Mouse (Mus musculus) neural tube, embryonic 14.5 days (tissue): ENCODE data around the gene 4930524B15Rik. TPM values are rescaled to one million over a fixed set of nuclear protein-coding genes. Genes with fewer than 3 reads are reported as not detected.
"Not testable (repeated sequence)": the region's sequence is repeated elsewhere in the genome, so short reads cannot be mapped to it uniquely, and the experiment has no call there.

Source experiments
- ATAC-seq: fragments of 200-750 bp; cut with Nextera tagmentation; 2 replicates; pipeline ENCODE4 v1.8.0; 2017; ENCODE audit warnings: low read depth, mild to moderate bottlenecking, moderate TSS enrichment, moderate library complexity
- H3K27ac ChIP-seq: fragments of 300-500 bp; sonication (generic); 2 replicates; pipeline ENCODE4 v1.5.1; 2014; ENCODE audit warnings: low read depth, mild to moderate bottlenecking, control low read depth, low read length, moderate library complexity, mixed read lengths
- H3K27me3 ChIP-seq: fragments of 300-500 bp; sonication (generic); 2 replicates; pipeline ENCODE4 v1.6.1; 2014; ENCODE audit warnings: low read length; ENCODE audit not compliant: control insufficient read depth, insufficient read depth
- H3K36me3 ChIP-seq: fragments of 300-500 bp; sonication (generic); 2 replicates; pipeline ENCODE4 v1.6.1; 2014; ENCODE audit warnings: low read length, mixed read lengths; ENCODE audit not compliant: control insufficient read depth, insufficient read depth
- H3K4me1 ChIP-seq: fragments of 300-500 bp; sonication (generic); 2 replicates; pipeline ENCODE4 v1.6.1; 2014; ENCODE audit warnings: low read length; ENCODE audit not compliant: control insufficient read depth, insufficient read depth
- H3K4me2 ChIP-seq: fragments of 300-500 bp; sonication (generic); 2 replicates; pipeline ENCODE4 v1.6.1; 2014; ENCODE audit warnings: mild to moderate bottlenecking, low read depth, low read length, control low read depth
- H3K4me3 ChIP-seq: fragments of 300-500 bp; sonication (generic); 2 replicates; pipeline ENCODE4 v1.5.1; 2014; ENCODE audit warnings: low read depth, low read length, control low read depth, mixed read lengths
- H3K9ac ChIP-seq: fragments of 300-500 bp; sonication (generic); replicated peaks from 2 replicates; pipeline ENCODE4 v1.6.1; 2014; ENCODE audit warnings: low read depth, mild to moderate bottlenecking, control low read depth, low read length, mixed read lengths
- H3K9me3 ChIP-seq: fragments of 300-500 bp; sonication (generic); 2 replicates; pipeline ENCODE4 v1.6.1; 2016; ENCODE audit warnings: low read length; ENCODE audit not compliant: control insufficient read depth
- WGBS: fragments of 180-500 bp; shearing (Covaris S2); extraction: QIAGEN DNeasy Blood & Tissue Kit; methylation state at CpG from one replicate; pipeline ENCODE4 v1.1.7; 2014; 5-methylcytosine and 5-hydroxymethylcytosine counted together
- polyA plus RNA-seq: library from polyadenylated mRNA; unstranded; fragments of >200 nt; fragmentation: Nextera tagmentation; extraction: Ambion mirVana; gene quantifications from 2 replicates; pipeline ENCODE4 v1.2.1, GENCODE M21; 2014

4930524B15Rik gene
- polyA plus RNA-seq, 1 experiment from 2014 or later = 0.16 TPM

- no peak overlapping the region for H3K27ac ChIP-seq
- no peaks in the 10 kb centered on the region for H3K27me3 ChIP-seq
- H3K9me3 ChIP-seq = no peaks in the 10 kb centered on the region
- 19% methylated on average over 15 of the region's 15 CpGs for WGBS
- peak overlapping the region; percentile 51 for H3K4me2 ChIP-seq
- no peaks in the 10 kb centered on the region for H3K36me3 ChIP-seq
- peaks cover 3% of the 10 kb centered on the region; the same call in 1 of the 2 replicates for H3K4me1 ChIP-seq
- peak overlapping the region; percentile 36 for H3K4me3 ChIP-seq
- H3K9ac ChIP-seq = peak overlapping the region; percentile 41; the same call in 1 of the 2 replicates
- peak; percentile 71 for ATAC-seq
Observed at GRCm38 (mm10) chr11:31948462-31949330, 16.7 kb upstream of the 4930524B15Rik start.

- H3K4me3 ChIP-seq = peak overlapping the region; percentile 36
- WGBS = 3% methylated on average over 17 of the region's 17 CpGs
- H3K9ac ChIP-seq = peak overlapping the region; percentile 41; the same call in 1 of the 2 replicates
- no peaks in the 10 kb centered on the region for H3K9me3 ChIP-seq
- peaks cover 3% of the 10 kb centered on the region; the same call in 1 of the 2 replicates for H3K4me1 ChIP-seq
- no peaks in the 10 kb centered on the region for H3K27me3 ChIP-seq
- H3K36me3 ChIP-seq = no peaks in the 10 kb centered on the region
- peak; percentile 89 for ATAC-seq
- H3K27ac ChIP-seq = no peak overlapping the region
- H3K4me2 ChIP-seq = peak overlapping the region; percentile 51
Observed at GRCm38 (mm10) chr11:31949331-31949785, 16.0 kb upstream of the 4930524B15Rik start.

- Histone ChIP-seq H3K4me1 (no peaks in the 10 kb centered on the region), H3K9ac (no peak overlapping the region), H3K4me2 (no peak overlapping the region), H3K9me3 (no peaks in the 10 kb centered on the region), H3K4me3 (no peak overlapping the region), H3K36me3 (no peaks in the 10 kb centered on the region), H3K27ac (no peak overlapping the region), H3K27me3 (no peaks in the 10 kb centered on the region)
- ATAC-seq = no peak
Observed at GRCm38 (mm10) chr11:31960071-31960470, 5.3 kb upstream of the 4930524B15Rik start.

- Histone ChIP-seq H3K4me1 (0 out of 2 replicates have a peak, but pooled peaks cover 3% of the 10 kb centered on the region), H3K9ac (no peak overlapping the region), H3K27me3 (no peaks in the 10 kb centered on the region), H3K4me2 (no peak overlapping the region), H3K36me3 (no peaks in the 10 kb centered on the region), H3K4me3 (no peak overlapping the region), H3K9me3 (no peaks in the 10 kb centered on the region), H3K27ac (no peak overlapping the region)
- no peak for ATAC-seq
- 95% methylated on average over 1 of the region's 1 CpGs for WGBS
Observed at GRCm38 (mm10) chr11:31963993-31964392, 1.4 kb upstream of the 4930524B15Rik start.

DNA sequence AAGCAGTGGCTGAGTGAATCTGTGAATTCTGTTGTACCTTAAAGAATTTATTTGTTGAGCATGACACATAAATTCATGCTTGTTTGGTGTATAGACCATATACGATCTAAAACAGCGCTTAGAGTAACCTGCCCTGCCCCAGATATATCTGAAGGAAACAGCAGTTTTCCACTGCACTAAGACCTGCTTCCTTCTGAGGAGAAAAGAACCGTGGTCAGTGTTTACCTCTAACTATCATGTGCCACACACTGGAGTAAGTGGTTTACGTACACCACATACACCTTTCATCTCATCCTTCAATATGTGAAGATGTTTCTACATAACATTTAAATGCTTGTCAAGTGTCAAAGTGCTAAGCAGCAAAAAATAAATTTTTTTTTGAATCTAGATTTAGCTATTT is 8.7 kb downstream of the 4930524B15Rik start:
- H3K9ac ChIP-seq = no peak overlapping the region
- no peak overlapping the region for H3K4me2 ChIP-seq
- H3K27me3 ChIP-seq = no peaks in the 10 kb centered on the region
- H3K36me3 ChIP-seq = no peaks in the 10 kb centered on the region
- ATAC-seq = no peak
- H3K27ac ChIP-seq = no peak overlapping the region
- H3K4me3 ChIP-seq = no peak overlapping the region
- 86% methylated on average over 4 of the region's 4 CpGs for WGBS
- no peaks in the 10 kb centered on the region for H3K9me3 ChIP-seq
- H3K4me1 ChIP-seq = no peaks in the 10 kb centered on the region

DNA sequence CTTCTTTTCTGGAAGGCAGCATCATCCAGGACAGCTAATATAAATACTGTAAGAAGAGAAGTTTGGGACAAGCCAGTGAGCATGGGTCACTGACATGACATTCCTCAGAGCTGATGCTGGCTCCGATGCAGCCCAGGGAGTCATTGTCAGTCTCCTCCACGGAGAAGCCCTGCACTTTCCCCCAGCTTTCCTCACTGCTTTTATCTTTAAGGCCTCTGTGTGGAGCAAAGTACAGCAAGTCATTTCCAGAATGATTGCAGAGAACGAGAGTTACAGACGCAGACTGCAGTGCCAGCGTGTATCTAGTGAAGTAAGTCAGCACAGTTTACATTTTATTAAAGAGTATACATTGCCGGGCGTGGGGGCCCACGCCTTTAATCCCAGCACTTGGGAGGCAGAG is 9.4 kb downstream of the 4930524B15Rik start:
- no peaks in the 10 kb centered on the region for H3K9me3 ChIP-seq
- H3K4me3 ChIP-seq = no peak overlapping the region
- H3K36me3 ChIP-seq = no peaks in the 10 kb centered on the region
- no peaks in the 10 kb centered on the region for H3K4me1 ChIP-seq
- H3K27me3 ChIP-seq = no peaks in the 10 kb centered on the region
- no peak overlapping the region for H3K4me2 ChIP-seq
- ATAC-seq = no peak
- 63% methylated on average over 8 of the region's 8 CpGs for WGBS
- no peak overlapping the region for H3K27ac ChIP-seq
- no peak overlapping the region for H3K9ac ChIP-seq

- Histone ChIP-seq H3K27me3 (no peaks in the 10 kb centered on the region), H3K4me3 (no peak overlapping the region), H3K27ac (no peak overlapping the region), H3K36me3 (no peaks in the 10 kb centered on the region), H3K4me1 (no peaks in the 10 kb centered on the region), H3K9me3 (no peaks in the 10 kb centered on the region), H3K4me2 (no peak overlapping the region), H3K9ac (no peak overlapping the region)
- 85% methylated on average over 5 of the region's 5 CpGs for WGBS
- ATAC-seq = no peak
Observed at GRCm38 (mm10) chr11:31975678-31976077, 10.3 kb downstream of the 4930524B15Rik start.

GRCm38 (mm10) chr11:31976137-31976536 is 10.7 kb downstream of the 4930524B15Rik start:
- Histone ChIP-seq H3K9ac (no peak overlapping the region), H3K27ac (no peak overlapping the region), H3K4me2 (no peak overlapping the region), H3K4me1 (no peaks in the 10 kb centered on the region), H3K9me3 (no peaks in the 10 kb centered on the region), H3K27me3 (no peaks in the 10 kb centered on the region), H3K4me3 (no peak overlapping the region), H3K36me3 (no peaks in the 10 kb centered on the region)
- WGBS = 80% methylated on average over 5 of the region's 5 CpGs
- ATAC-seq = no peak

GRCm38 (mm10) chr11:31980089-31980488 is 14.7 kb downstream of the 4930524B15Rik start:
- 88% methylated on average over 5 of the region's 5 CpGs for WGBS
- ATAC-seq, H3K4me1 ChIP-seq, H3K9me3 ChIP-seq, H3K27ac ChIP-seq, H3K4me3 ChIP-seq, H3K36me3 ChIP-seq, H3K9ac ChIP-seq, H3K27me3 ChIP-seq, H3K4me2 ChIP-seq: not testable (repeated sequence)
